8 mouse cellular contexts compared by ENCODE assay signal in the genomic region with DNA sequence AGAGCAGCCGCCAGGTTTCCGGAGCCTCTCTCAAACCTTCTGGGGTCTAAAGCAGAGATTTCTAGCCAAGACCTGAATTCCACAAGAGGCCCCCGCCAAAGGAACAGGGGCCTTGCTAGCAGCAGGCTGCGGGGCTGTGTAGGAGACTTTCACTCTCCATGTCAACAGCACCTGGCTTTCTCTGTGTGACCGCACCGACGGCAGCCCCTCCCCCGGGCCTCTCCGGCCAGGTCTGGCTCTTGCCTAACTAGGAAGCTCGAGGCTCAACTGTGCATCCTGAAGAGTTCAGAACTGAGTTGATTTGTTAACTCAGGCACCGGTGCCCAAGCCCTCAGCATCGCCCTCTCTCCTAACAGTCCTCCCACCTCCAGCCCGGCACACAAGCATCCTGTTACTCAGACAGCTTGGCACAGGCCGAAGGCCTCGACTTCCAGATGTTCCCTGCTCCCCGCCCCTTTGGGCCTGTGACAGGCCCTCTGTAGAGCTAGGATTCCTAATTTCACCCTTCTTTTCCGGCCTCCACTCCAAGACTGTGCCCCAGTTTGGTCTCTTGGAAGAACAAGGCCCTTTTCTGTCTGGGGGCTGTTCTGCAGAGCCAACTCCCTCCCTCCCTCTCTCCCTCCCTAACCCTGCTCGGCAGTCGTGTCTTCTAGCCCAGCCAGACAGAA.
DNase-seq lines count a peak whose midpoint lies in the region; ATAC-seq lines count a peak whose summit lies in the region.

No protein-coding gene starts in this region.

- 5% methylated on average over 19 of the region's 19 CpGs for WGBS in embryonic facial prominence, embryonic 12.5 days
- 19% methylated on average over 19 of the region's 19 CpGs for WGBS in intestine, embryonic 15.5 days

- intact Hi-C loops in left cerebral cortex, postnatal 10 days (cut with DNase I) = loop anchor here (5.0 to 10.0 kb wide), 2 partner anchors 69 to 108 kb away; no protein-coding TSS in a partner anchor

- H3K4me1 ChIP-seq in embryonic facial prominence, embryonic 12.5 days = peaks cover 49% of the 10 kb centered on the region
- peaks cover 21% of the 10 kb centered on the region for H3K4me1 ChIP-seq in intestine, embryonic 15.5 days (replicated peaks)

- peak; percentile 79 to 82 for DNase-seq in adrenal gland, postnatal 36 days
- DNase-seq in left cerebral cortex, postnatal 10 days (ENCODE audit: extremely low spot score in 1 of 2, low spot score in 2 of 2) = peak; percentile 81 to 82
- peak; percentile 59 for DNase-seq in right cerebral cortex, postnatal 4 days

- peak overlapping the region; percentile 53 for H3K9ac ChIP-seq in embryonic facial prominence, embryonic 12.5 days
- H3K9ac ChIP-seq in intestine, embryonic 15.5 days = no peak overlapping the region; the same call in 1 of the 2 replicates

- peak overlapping the region; percentile 100 for H3K27ac ChIP-seq in embryonic facial prominence, embryonic 12.5 days
- peak overlapping the region; percentile 91 for H3K27ac ChIP-seq in intestine, embryonic 15.5 days

- H3K9me3 ChIP-seq in embryonic facial prominence, embryonic 12.5 days = no peaks in the 10 kb centered on the region
- no peaks in the 10 kb centered on the region for H3K9me3 ChIP-seq in intestine, embryonic 15.5 days

- H3K36me3 ChIP-seq in embryonic facial prominence, embryonic 12.5 days = no peaks in the 10 kb centered on the region
- H3K36me3 ChIP-seq in intestine, embryonic 15.5 days = no peaks in the 10 kb centered on the region

- peak; percentile 78 for ATAC-seq in embryonic facial prominence, embryonic 12.5 days (ENCODE audit: insufficient number of reproducible peaks, insufficient read depth, low FRiP score, low TSS enrichment)
- peak; percentile 83 for ATAC-seq in granulocyte monocyte progenitor cell, adult 5-6 weeks (replicated peaks; ENCODE audit: poor library complexity, severe bottlenecking)
- ATAC-seq in intestine, embryonic 15.5 days = peak; percentile 61
- ATAC-seq in megakaryocyte progenitor cell, adult 5-6 weeks (replicated peaks; ENCODE audit: poor library complexity) = peak; percentile 64
- no peak for ATAC-seq in CD4-positive, CD25-positive, alpha-beta regulatory T cell, adult 4 months

- no peaks in the 10 kb centered on the region for H3K27me3 ChIP-seq in embryonic facial prominence, embryonic 12.5 days
- no peaks in the 10 kb centered on the region for H3K27me3 ChIP-seq in intestine, embryonic 15.5 days (replicated peaks)

- peak overlapping the region; percentile 12 for H3K4me3 ChIP-seq in embryonic facial prominence, embryonic 12.5 days
- H3K4me3 ChIP-seq in intestine, embryonic 15.5 days (replicated peaks) = no peak overlapping the region

- peak overlapping the region; percentile 46 for H3K4me2 ChIP-seq in embryonic facial prominence, embryonic 12.5 days (replicated peaks)
- H3K4me2 ChIP-seq in intestine, embryonic 15.5 days (replicated peaks) = peak overlapping the region; percentile 37
